Mouse (Mus musculus) heart, postnatal 0 days (tissue): ENCODE measurements around the gene Pdxp.

Source experiments
- CTCF ChIP-seq: IDR thresholded peaks from 2 replicates; pipeline ENCODE4 v1.5.1; 2016; ENCODE audit warnings: antibody characterized with exemption, control low read depth, low read depth
- EP300 ChIP-seq: IDR thresholded peaks from 2 replicates; pipeline ENCODE4 v1.6.1; 2016; ENCODE audit warnings: antibody characterized with exemption, low read depth

GRCm38 (mm10) chr15:78899740-78900584, 13.8 kb upstream of the Pdxp start, which contains the start of gene Sh3bp1:
- TF ChIP-seq CTCF (no peak), EP300 (no peak)
